Mouse (Mus musculus) layer of hippocampus, adult 8-10 months (tissue): ENCODE data around the gene Ptpn14. TPM values are rescaled to one million over a fixed set of nuclear protein-coding genes. Genes with fewer than 3 reads are reported as not detected.
"Not testable (repeated sequence)": the region's sequence is repeated elsewhere in the genome, so short reads cannot be mapped to it uniquely, and the experiment has no call there.

Experiments
- DNase-seq, 2 experiments: peaks; one replicate each; pipeline ENCODE4 v3.0.0; 2022; ENCODE audit warnings: low spot score in 2 of 2
- total RNA-seq, 4 experiments: library from RNA; stranded (reverse); gene quantifications; 2 replicates each; pipeline ENCODE4 v1.2.4; 2022

Gene Ptpn14
- 10 to 100 TPM; 11.1 to 16.1 (median 12.3) TPM for total RNA-seq

DNA sequence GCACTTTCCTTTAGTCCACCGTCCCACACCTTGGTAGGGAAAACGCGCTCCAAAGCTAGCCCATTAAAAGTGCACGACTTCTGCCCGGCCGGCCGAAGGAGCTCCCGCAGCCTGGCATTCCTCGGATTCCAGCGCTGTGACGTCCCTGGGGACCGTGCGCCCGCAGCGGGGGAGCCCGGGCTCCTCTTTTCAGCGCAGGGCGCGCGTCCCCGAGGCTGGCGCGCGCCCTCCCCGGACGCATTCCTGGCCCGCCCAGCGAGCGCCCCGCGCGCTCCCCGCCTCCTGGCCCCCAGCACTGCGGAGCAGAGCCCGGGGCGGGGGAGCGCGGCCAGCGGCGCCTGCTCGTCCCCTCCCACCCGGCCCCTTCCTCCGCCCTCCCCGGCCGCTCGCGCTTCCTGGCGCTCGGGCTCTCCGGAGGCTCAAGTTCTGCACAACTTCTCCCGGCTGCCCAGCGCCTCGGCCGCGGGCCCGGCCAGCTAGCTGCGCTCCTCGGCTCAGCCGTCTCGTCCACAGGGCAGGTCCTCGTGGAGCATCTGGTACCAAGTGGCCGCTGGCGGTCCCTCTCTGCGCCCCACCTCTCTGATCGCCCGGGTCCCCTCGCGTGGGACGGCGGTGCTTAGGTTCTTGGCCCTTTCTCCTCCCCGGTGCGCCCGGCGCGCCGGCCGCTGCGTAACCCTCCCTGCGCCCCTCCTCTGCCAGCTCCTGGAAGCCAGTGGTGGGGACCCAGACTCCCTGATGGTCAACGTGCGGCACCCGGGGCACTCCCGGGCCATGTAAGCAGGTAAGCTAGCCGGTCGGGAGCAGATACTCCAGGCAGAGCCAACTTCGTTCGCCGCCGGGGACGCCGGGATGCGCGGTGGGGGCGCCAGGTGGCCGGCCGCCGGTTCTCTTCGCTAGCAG lies at the start of gene Ptpn14:
Gene Ptpn14 (plus strand): TSS at position 385 of the 900 bp plus-strand sequence.
- DNase-seq = no peak

- no peak for DNase-seq
These were observed 48.5 kb upstream of the Ptpn14 start for GRCm38 (mm10) chr1:189679555-189679954.

- DNase-seq = no peak
These were observed 43.2 kb upstream of the Ptpn14 start for GRCm38 (mm10) chr1:189684786-189685415.

DNA sequence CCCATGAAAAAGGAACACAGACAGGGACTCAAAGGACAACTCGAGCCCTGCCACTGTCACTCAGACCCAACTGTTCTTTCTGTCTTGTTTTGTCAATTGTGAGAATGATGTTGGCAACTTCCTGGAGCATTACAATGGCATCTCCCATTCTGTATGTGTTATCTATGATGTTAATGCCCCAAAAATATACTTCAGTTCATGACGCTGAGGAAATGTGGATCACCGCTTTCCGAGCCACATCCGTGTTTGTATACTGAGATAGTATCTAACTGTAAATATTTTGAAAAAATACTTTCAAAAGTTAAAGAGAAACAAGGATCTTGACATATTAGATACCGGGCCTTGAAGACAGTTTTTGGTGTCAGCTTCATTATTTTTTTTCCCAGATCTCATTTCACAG lies 42.0 kb upstream of the Ptpn14 start:
- no peak for DNase-seq

DNA sequence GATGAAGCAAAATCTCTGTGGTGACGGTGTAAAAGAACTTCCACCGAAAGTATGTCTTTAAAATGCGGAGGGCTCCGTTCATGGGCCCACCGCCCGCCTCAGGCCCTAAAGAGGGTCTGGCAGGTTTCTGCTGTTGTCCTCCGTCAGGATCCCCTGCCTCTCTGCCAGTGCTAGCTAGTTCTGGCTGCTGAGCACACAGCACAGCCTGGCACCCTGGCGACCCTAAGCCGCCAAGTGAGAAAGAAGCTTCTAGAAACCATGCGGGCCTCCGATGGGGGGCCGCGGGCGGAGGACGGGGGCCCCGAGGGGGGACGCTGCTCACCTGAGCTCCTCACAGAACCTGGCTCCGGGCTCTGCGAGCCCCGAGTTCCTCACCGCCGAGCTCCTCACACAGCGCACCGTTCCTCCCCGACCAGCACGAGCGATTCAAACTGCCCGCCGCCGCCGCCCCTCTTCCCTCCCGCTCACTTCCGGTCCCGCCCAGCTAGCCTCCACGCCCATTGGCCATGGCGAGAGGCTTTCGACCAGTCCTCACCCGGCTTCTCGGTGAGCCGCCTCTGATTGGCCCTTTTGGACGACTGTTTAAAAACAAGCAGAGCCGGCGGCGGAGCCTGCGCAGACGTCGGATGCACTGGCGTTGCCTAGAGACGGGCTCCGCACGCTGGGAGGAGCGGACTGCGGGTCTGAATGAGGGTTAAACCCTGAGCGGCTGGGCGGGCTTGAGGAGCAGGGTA lies 40.2 kb upstream of the Ptpn14 start, which contains the start of gene Cenpf:
Gene Cenpf (minus strand): TSS at position 433 of the 734 bp plus-strand sequence.
- DNase-seq = peak; percentile 97

- no peak for DNase-seq
These were observed 39.7 kb upstream of the Ptpn14 start for GRCm38 (mm10) chr1:189688388-189688750.

DNA sequence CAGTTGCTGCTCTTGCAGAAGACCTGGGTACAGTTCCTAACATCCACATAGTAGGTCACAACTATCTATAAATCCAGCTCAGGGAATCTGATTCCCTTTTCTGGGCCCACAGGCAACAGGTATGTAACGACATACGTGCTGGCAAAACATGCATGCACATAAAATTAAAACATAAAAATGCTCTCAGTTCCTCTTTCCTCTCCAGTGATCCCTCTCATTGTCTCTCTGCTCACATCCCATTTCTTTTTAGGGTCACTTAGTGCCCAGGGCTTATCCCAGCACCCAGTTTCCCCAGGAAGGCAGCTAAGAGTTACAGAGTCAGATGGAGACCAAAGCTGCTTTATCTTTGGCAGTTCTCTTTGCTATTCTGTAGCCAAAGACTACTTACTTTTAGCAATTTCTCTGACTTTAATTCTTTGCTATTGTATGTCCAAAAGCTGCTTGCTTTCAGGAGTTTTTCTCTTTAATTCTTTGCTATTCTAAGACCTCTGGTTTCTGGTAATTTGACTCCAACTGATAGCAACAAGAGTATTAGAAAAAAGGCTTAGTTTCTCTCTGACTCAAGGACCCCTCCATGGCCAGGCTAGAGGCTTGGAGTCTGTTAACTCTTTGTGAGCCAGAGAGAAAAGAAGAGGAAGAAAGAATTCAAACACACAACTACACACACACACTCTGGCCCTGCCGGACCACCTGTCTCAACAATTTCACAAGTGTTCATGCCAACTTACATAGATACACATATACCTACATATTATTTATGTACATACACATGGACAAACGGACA lies 38.8 kb upstream of the Ptpn14 start:
- DNase-seq = no peak

DNA sequence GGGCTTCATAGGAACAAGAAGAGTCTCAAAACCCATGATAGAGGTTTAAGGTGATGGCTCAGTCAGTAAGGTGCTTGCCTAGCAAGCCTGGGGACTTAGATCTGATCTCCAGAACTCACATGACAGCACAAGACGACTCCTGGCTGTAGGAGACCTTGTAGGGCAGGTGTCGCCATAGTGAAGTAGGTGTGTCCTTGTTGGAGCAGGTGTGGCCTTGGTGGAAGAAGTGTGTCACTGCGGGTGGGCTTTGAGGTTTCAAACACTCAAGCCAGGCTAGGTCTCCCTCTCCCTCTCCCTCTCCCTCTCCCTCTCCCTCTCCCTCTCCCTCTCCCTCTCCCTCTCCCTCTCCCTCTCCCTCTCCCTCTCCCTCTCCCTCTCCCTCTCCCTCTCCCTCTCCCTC lies 35.6 kb upstream of the Ptpn14 start:
- not testable (repeated sequence) for DNase-seq

DNA sequence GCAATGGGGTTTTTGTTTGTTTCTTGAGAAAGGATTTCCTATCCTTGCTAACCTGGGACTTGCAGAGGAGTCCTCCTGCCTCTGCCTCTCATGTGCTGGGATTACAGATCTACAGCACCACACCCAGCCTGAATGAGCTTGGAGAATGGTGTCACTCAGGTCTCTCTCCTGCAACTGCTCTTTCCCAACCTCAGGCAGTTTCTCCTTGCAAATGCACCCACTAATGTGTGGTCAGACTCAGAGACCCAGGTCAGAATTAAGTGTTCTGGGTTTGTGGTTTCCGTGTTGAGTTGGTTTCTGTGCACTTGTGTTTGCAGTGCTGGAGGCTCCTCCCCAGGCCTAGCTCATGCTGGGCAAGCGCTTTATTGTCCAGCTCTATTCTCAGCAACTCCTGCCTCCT lies 33.7 kb upstream of the Ptpn14 start:
- DNase-seq = no peak

DNA sequence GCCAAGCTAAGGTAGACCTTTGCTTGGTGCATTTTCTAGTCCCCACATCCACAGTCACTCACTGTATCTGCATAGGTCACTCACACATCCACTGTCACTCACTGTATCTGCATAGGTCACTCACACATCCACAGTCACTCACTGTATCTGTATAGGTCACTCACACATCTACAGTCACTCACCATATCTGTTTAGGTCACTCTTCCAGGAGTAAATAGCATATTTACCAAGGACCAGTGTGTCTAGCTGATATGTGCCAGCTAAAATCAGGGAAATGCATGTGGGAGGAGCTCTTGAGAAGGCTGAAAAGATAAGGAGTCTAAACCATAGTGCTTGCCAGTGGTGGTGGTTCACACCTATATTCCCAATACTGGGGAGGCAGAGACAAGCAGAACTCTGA lies 32.7 kb upstream of the Ptpn14 start:
- no peak for DNase-seq

DNA sequence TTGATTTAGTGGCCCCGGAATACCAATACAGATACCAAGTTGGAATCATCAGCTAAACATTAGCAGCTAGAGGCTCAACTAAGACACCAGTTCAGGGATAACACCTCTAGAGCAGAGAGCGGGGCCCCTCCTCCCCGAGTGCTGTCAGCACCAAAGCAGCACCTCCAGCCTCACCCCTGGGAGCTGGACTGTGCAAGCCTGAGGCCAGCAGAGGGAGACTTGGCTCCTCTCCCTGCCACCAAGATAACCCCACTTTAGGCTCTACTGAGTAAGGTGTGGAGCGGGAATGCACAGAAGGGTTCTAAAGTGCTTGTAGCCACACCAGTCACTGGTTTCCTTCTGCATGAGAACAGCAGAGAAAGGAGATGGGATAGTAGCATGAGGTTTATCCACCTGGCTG lies 29.7 kb upstream of the Ptpn14 start:
- no peak for DNase-seq

DNA sequence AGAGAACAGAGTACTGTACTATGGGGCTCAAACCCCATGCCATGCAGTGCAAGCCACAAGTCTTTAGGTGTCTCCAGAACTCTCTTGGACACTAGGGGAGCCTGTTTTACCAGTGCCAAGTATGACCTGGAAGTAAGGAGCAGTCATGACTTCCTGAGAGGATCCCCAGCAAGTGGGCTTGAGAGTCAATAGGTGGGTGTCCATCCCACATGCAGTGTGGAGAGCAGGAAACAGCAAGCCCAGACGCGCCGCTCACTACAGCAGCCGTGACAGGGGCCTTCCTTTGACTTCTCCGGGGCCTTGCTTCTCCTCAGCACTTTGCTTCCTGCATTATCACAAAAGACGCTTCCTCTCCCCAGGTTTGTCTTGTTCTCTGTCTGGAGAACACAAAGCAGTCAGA lies 27.9 kb upstream of the Ptpn14 start:
- DNase-seq = no peak

GRCm38 (mm10) chr1:189700990-189701389 lies 27.1 kb upstream of the Ptpn14 start:
- peak; percentile 33 to 70 for DNase-seq

- DNase-seq = no peak
These were observed 24.9 kb upstream of the Ptpn14 start for GRCm38 (mm10) chr1:189703156-189703555.

GRCm38 (mm10) chr1:189703591-189703990 lies 24.5 kb upstream of the Ptpn14 start:
- DNase-seq = no peak

DNA sequence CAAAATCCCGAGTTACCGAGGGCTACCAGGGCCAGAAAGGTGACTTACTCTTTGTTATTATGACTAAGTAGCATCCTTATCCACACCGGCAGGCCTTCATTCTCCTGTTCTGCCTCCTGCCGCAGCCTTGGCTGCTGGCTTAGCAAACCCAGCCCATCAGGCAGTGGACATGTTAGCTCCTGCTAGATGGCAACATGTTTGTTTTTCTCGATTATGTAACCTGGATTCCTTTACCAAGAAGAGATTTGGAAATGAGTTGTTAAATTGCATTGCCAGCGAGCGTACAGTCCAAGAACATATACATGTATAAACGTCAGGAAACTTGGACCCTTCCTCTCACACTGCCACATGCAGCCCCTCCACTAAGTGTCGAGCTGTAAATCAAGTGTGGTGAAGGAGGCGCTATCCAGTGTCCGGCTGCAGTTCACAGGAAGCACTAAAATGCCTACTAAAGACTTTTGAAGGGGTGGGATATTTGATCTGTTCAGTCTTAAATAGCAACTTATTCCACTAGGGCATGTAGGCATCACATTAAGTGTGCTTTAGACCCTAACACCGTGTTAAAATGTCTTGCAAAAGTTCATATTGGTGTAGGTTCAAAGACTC lies 21.9 kb upstream of the Ptpn14 start:
- no peak for DNase-seq

- no peak for DNase-seq
These were observed 21.1 kb upstream of the Ptpn14 start for GRCm38 (mm10) chr1:189707014-189707413.

GRCm38 (mm10) chr1:189707419-189707818 lies 20.6 kb upstream of the Ptpn14 start:
- no peak for DNase-seq

DNA sequence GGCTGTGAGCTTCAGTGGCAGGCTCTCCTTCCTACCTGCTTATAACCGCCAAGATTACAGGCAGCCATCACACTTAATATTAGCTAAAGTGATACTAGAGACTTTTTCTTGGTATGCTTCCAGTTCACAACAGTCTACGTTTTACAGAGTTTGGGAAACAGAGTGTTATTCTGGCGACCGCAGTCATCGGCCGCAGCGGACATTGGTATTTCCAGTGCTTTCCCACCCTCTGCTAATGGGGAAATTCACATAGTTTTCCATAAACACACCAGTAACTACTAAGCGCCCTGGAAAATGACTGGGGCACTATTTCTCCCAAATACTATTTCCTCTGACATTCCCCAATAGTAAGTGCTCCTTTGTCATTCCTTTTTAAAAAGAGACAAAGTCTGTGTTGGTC lies 19.1 kb upstream of the Ptpn14 start:
- no peak for DNase-seq

DNA sequence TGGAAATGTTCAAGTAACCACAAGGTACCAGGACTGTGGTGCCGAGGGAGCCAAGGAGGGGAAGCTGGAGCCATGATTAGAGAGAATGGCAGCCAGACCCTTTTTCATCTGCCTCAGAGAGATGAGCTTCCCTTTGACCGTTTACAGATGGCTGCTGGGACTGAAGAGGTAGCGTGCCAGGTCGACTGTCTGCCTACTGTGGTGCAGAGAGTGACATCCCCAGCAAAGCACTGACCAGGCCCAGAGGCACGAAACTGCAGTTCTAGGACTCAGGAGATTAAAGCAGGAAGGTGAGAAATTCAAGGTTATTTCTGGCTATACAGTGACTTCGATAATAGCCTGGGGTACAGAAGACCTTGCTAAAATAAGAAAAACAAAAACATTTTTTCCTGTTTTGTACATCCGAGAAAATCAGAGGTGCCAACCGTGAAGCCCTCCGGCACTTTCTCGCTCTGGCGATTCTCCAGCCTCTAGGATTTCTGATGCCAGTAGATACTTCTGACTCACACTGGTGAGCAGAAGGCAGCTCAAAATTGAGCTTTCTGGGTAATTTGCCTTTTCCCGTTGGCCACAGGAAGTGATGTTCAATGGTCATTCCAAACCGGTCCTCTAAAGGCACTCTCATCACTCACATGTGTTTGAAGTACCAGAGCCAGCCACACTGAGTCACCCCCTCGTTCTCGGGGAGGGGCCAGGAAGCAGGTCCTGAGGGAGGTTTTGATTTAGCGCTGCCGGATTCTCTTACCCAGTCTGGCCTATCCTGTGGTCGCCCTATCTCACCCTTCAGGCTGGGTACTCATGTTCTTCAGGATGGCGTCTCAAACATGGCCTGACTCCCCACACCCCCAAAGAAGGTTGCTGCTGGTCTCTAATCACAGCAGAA lies 11.9 kb upstream of the Ptpn14 start:
- DNase-seq = no peak
